Mouse (Mus musculus): ENCODE measurements around the gene Ercc1.

- TF ChIP-seq CTCF (IDR thresholded peaks at IDR 0.05; ENCODE audit: insufficient read depth, low read depth, low read length) (no peak), POLR2A (IDR thresholded peaks at IDR 0.05; ENCODE audit: insufficient read depth, low read depth, low read length) (no peak)
Measured at GRCm38 (mm10) chr7:19320637-19321036, 23.9 kb upstream of the Ercc1 start.

All from olfactory bulb, adult 2 months (tissue).